Mouse (Mus musculus) lung, postnatal 0 days (tissue): ENCODE measurements around the gene Rmi2. TPM values are rescaled to one million over a fixed set of nuclear protein-coding genes. Genes with fewer than 3 reads are reported as not detected.

ENCODE experiments used
- ATAC-seq: fragments of 200-750 bp; cut with Nextera tagmentation; 2 replicates; pipeline ENCODE4 v1.8.0; 2017; ENCODE audit warnings: moderate library complexity
- DNase-seq: peaks from one replicate; pipeline ENCODE4 v3.0.0-alpha.2; 2016; ENCODE audit warnings: low spot score
- H3K27ac ChIP-seq: fragments of 300-500 bp; sonication (generic); 2 replicates; pipeline ENCODE4 v1.5.1; 2014; ENCODE audit warnings: antibody characterized with exemption, mild to moderate bottlenecking, low read length, mixed read lengths
- H3K27me3 ChIP-seq: fragments of 300-500 bp; sonication (generic); replicated peaks from 2 replicates; pipeline ENCODE4 v1.6.1; 2014; ENCODE audit warnings: low read length, mixed read lengths; ENCODE audit not compliant: insufficient read depth
- H3K36me3 ChIP-seq: fragments of 300-500 bp; sonication (generic); 2 replicates; pipeline ENCODE4 v1.6.1; 2014; ENCODE audit warnings: low read length, mixed read lengths; ENCODE audit not compliant: insufficient read depth
- H3K4me1 ChIP-seq: fragments of 300-500 bp; sonication (generic); 2 replicates; pipeline ENCODE4 v1.6.1; 2014; ENCODE audit warnings: antibody characterized with exemption, low read depth, low read length, mixed read lengths; ENCODE audit not compliant: insufficient read depth
- H3K4me2 ChIP-seq: fragments of 300-500 bp; sonication (generic); replicated peaks from 2 replicates; pipeline ENCODE4 v1.6.1; 2014; ENCODE audit warnings: low read depth, mild to moderate bottlenecking, low read length, moderate library complexity, mixed read lengths
- H3K4me3 ChIP-seq: fragments of 300-500 bp; sonication (generic); 2 replicates; pipeline ENCODE4 v1.5.1; 2014; ENCODE audit warnings: low read depth, low read length
- H3K9ac ChIP-seq: fragments of 300-500 bp; sonication (generic); replicated peaks from 2 replicates; pipeline ENCODE4 v1.6.1; 2014; ENCODE audit warnings: low read depth, mild to moderate bottlenecking
- H3K9me3 ChIP-seq: fragments of 300-500 bp; sonication (generic); 2 replicates; pipeline ENCODE4 v1.6.1; 2016; ENCODE audit warnings: low read length, mixed read lengths
- CTCF ChIP-seq: IDR thresholded peaks from 2 replicates; pipeline ENCODE4 v1.5.1; 2016; ENCODE audit warnings: antibody characterized with exemption, mild to moderate bottlenecking
- EP300 ChIP-seq: IDR thresholded peaks from 2 replicates; pipeline ENCODE4 v1.6.1; 2016; ENCODE audit warnings: antibody characterized with exemption, mild to moderate bottlenecking, control low read depth
- WGBS: fragments of 180-500 bp; shearing (Covaris S2); extraction: QIAGEN DNeasy Blood & Tissue Kit; methylation state at CpG from one replicate; pipeline ENCODE4 v1.1.7; 2014; 5-methylcytosine and 5-hydroxymethylcytosine counted together
- polyA plus RNA-seq: library from polyadenylated mRNA; unstranded; fragments of >200 nt; fragmentation: Nextera tagmentation; extraction: Ambion mirVana; gene quantifications from 2 replicates; pipeline ENCODE4 v1.2.1, GENCODE M21; 2015

Gene Rmi2
- 0.44 and 0.51 TPM in 2 replicates for polyA plus RNA-seq

- peak within 1 kb of the TSS; percentile 65 for H3K4me3 ChIP-seq
- peak; percentile 92 for ATAC-seq
- TF ChIP-seq CTCF (no peak), EP300 (no peak)
Observed at GRCm38 (mm10) chr16:10834911-10835587, at the start of gene Rmi2. Gene Rmi2, plus strand, starts transcription at chr16:10835059.

GRCm38 (mm10) chr16:10785371-10786231 lies 49.3 kb upstream of the Rmi2 start, which contains the start of gene Socs1:
Gene Socs1, minus strand, starts transcription at chr16:10785536.
- H3K9ac ChIP-seq = peak within 1 kb of the TSS; percentile 69
- peaks cover 10% of the 10 kb centered on the region; the same call in 1 of the 2 replicates for H3K4me1 ChIP-seq
- no peaks in the 10 kb centered on the region for H3K27me3 ChIP-seq
- H3K36me3 ChIP-seq = no peaks in the 10 kb centered on the region
- peak within 1 kb of the TSS; percentile 96 for H3K27ac ChIP-seq
- DNase-seq (peak; percentile 97), ATAC-seq (peak; percentile 89)
- WGBS = under 1% methylated on average over 46 of the region's 59 CpGs
- peak within 1 kb of the TSS; percentile 81 for H3K4me3 ChIP-seq
- H3K4me2 ChIP-seq = peak within 1 kb of the TSS; percentile 98
- TF ChIP-seq EP300 (peak; percentile 45; the same call in 1 of the 2 replicates), CTCF (no peak)
- H3K9me3 ChIP-seq = no peaks in the 10 kb centered on the region

More at GRCm38 (mm10) chr16:10834911-10835587, at the start of gene Rmi2:
- Histone ChIP-seq H3K27me3 (no peaks in the 10 kb centered on the region), H3K36me3 (no peaks in the 10 kb centered on the region), H3K9me3 (no peaks in the 10 kb centered on the region), H3K9ac (no peak within 1 kb of the TSS), H3K27ac (no peak within 1 kb of the TSS; the same call in 1 of the 2 replicates), H3K4me1 (peaks cover 10% of the 10 kb centered on the region; the same call in 1 of the 2 replicates), H3K4me2 (peak within 1 kb of the TSS; percentile 95)
- WGBS = under 1% methylated on average over 46 of the region's 69 CpGs
- DNase-seq = peak; percentile 94

GRCm38 (mm10) chr16:10786288-10786687 lies 48.6 kb upstream of the Rmi2 start:
- no peaks in the 10 kb centered on the region for H3K36me3 ChIP-seq
- peaks cover 10% of the 10 kb centered on the region; the same call in 1 of the 2 replicates for H3K4me1 ChIP-seq
- peak overlapping the region; percentile 98 for H3K4me2 ChIP-seq
- TF ChIP-seq EP300 = no peak
- peak; percentile 91 for TF ChIP-seq CTCF
- H3K4me3 ChIP-seq = peak overlapping the region; percentile 81
- peak overlapping the region; percentile 69; the same call in 1 of the 2 replicates for H3K9ac ChIP-seq
- DNase-seq (peak; percentile 95), ATAC-seq (peak; percentile 47)
- no peaks in the 10 kb centered on the region for H3K9me3 ChIP-seq
- H3K27me3 ChIP-seq = no peaks in the 10 kb centered on the region
- H3K27ac ChIP-seq = peak overlapping the region; percentile 96
- 1% methylated on average over 9 of the region's 9 CpGs for WGBS

GRCm38 (mm10) chr16:10786782-10787547 lies 47.9 kb upstream of the Rmi2 start:
- no peak overlapping the region for H3K4me2 ChIP-seq
- H3K27ac ChIP-seq = 0 out of 2 replicates have a peak overlapping the region, but pooled peaks have one; percentile 96
- no peaks in the 10 kb centered on the region for H3K9me3 ChIP-seq
- H3K4me3 ChIP-seq = no peak overlapping the region
- peaks cover 10% of the 10 kb centered on the region; the same call in 1 of the 2 replicates for H3K4me1 ChIP-seq
- H3K36me3 ChIP-seq = no peaks in the 10 kb centered on the region
- no peak for ATAC-seq
- WGBS = 57% methylated on average over 4 of the region's 4 CpGs
- H3K9ac ChIP-seq = no peak overlapping the region
- peak; percentile 21 for DNase-seq
- TF ChIP-seq CTCF (no peak), EP300 (no peak)
- no peaks in the 10 kb centered on the region for H3K27me3 ChIP-seq

- H3K9ac ChIP-seq = no peak overlapping the region
- no peak for ATAC-seq
- H3K4me1 ChIP-seq = peaks cover 7% of the 10 kb centered on the region; the same call in 1 of the 2 replicates
- H3K27me3 ChIP-seq = no peaks in the 10 kb centered on the region
- H3K9me3 ChIP-seq = no peaks in the 10 kb centered on the region
- H3K4me3 ChIP-seq = no peak overlapping the region
- H3K4me2 ChIP-seq = no peak overlapping the region
- 73% methylated on average over 7 of the region's 7 CpGs for WGBS
- TF ChIP-seq CTCF = no peak
- no peak for TF ChIP-seq EP300
- no peak overlapping the region for H3K27ac ChIP-seq
- H3K36me3 ChIP-seq = no peaks in the 10 kb centered on the region
- DNase-seq = no peak
Observed at GRCm38 (mm10) chr16:10787548-10788058, 47.3 kb upstream of the Rmi2 start.
